Mouse (Mus musculus) heart, postnatal 0 days (tissue): ENCODE measurements at regions not wholly inside any gene's neighbourhood (a gene's known extent, or its start where the extent isn't known, plus 50 kb on each side); places are given as distances from the start of the nearest gene placed in this dataset.

Source experiments
- ATAC-seq: fragments of 200-750 bp; cut with Nextera tagmentation; 2 replicates; pipeline ENCODE4 v1.8.0; 2017; ENCODE audit warnings: low read depth, moderate number of reproducible peaks, moderate library complexity; ENCODE audit not compliant: insufficient read depth
- DNase-seq: peaks from one replicate; pipeline ENCODE4 v3.0.0-alpha.2; 2016; ENCODE audit warnings: low spot score
- H3K27ac ChIP-seq: fragments of 300-500 bp; sonication (generic); 2 replicates; pipeline ENCODE4 v1.5.1; 2014; ENCODE audit warnings: low read depth, mild to moderate bottlenecking
- H3K27me3 ChIP-seq: fragments of 300-500 bp; sonication (generic); 2 replicates; pipeline ENCODE4 v1.6.1; 2014; ENCODE audit warnings: low read length, mixed read lengths; ENCODE audit not compliant: control insufficient read depth, insufficient read depth
- H3K36me3 ChIP-seq: fragments of 300-500 bp; sonication (generic); replicated peaks from 2 replicates; pipeline ENCODE4 v1.6.1; 2014; ENCODE audit warnings: low read length, mixed read lengths; ENCODE audit not compliant: control insufficient read depth, insufficient read depth
- H3K4me1 ChIP-seq: fragments of 300-500 bp; sonication (generic); 2 replicates; pipeline ENCODE4 v1.6.1; 2014; ENCODE audit warnings: antibody characterized with exemption; ENCODE audit not compliant: control insufficient read depth, insufficient read depth
- H3K4me2 ChIP-seq: fragments of 300-500 bp; sonication (generic); 2 replicates; pipeline ENCODE4 v1.6.1; 2014; ENCODE audit warnings: low read depth, mild to moderate bottlenecking, low read length, moderate library complexity
- H3K4me3 ChIP-seq: fragments of 300-500 bp; sonication (generic); 2 replicates; pipeline ENCODE4 v1.5.1; 2014; ENCODE audit warnings: low read depth, low read length
- H3K9ac ChIP-seq: fragments of 300-500 bp; sonication (generic); replicated peaks from 2 replicates; pipeline ENCODE4 v1.6.1; 2014; ENCODE audit warnings: low read depth, low read length, mixed read lengths
- H3K9me3 ChIP-seq: fragments of 300-500 bp; sonication (generic); replicated peaks from 2 replicates; pipeline ENCODE4 v1.6.1; 2016; ENCODE audit warnings: low read length; ENCODE audit not compliant: control insufficient read depth
- CTCF ChIP-seq: IDR thresholded peaks from 2 replicates; pipeline ENCODE4 v1.5.1; 2016; ENCODE audit warnings: antibody characterized with exemption, control low read depth, low read depth
- EP300 ChIP-seq: IDR thresholded peaks from 2 replicates; pipeline ENCODE4 v1.6.1; 2016; ENCODE audit warnings: antibody characterized with exemption, low read depth
- WGBS: fragments of 180-500 bp; shearing (Covaris S2); extraction: QIAGEN DNeasy Blood & Tissue Kit; methylation state at CpG from one replicate; pipeline ENCODE4 v1.1.7; 2014; 5-methylcytosine and 5-hydroxymethylcytosine counted together

- no peak overlapping the region for H3K27ac ChIP-seq
- no peaks in the 10 kb centered on the region for H3K4me1 ChIP-seq
- no peaks in the 10 kb centered on the region for H3K36me3 ChIP-seq
- ATAC-seq (no peak), DNase-seq (peak; percentile 55)
- H3K9ac ChIP-seq: no peak overlapping the region
- no peaks in the 10 kb centered on the region for H3K9me3 ChIP-seq
- peaks cover 17% of the 10 kb centered on the region; the same call in 1 of the 2 replicates for H3K27me3 ChIP-seq
- TF ChIP-seq CTCF: peak; percentile 90
- TF ChIP-seq EP300: no peak
- 14% methylated on average over 11 of the region's 11 CpGs for WGBS
- no peak overlapping the region for H3K4me2 ChIP-seq
- H3K4me3 ChIP-seq: no peak overlapping the region
Observed at GRCm38 (mm10) chr11:63404719-63405118, 275.9 kb downstream of the Pmp22 start.

DNA sequence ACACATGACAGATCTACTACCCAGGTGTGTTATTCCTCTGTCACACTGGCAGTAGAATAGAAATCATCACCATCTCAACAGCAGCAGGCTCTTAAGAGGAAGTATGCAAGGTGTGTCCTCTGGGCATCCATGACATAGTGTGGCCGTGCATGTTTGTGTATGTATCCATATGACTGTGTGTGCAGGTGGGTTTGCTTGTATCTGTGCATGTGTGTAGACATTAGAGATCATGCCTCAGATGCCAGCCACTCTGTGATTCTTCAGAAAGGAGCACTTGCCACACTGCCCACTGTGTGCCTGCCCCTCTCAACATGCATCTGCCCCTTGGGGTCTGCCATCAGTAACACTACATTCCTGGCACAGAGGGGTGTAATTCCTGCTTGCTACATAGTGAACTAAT is 280.6 kb downstream of the Pmp22 start:
- H3K9ac ChIP-seq: no peak overlapping the region
- TF ChIP-seq EP300: no peak
- TF ChIP-seq CTCF: no peak
- H3K9me3 ChIP-seq: no peaks in the 10 kb centered on the region
- WGBS: 76% methylated on average over 1 of the region's 1 CpGs
- no peak overlapping the region for H3K27ac ChIP-seq
- no peaks in the 10 kb centered on the region for H3K36me3 ChIP-seq
- ATAC-seq (no peak), DNase-seq (no peak)
- no peaks in the 10 kb centered on the region for H3K4me1 ChIP-seq
- H3K27me3 ChIP-seq: peaks cover 11% of the 10 kb centered on the region; the same call in 1 of the 2 replicates
- no peak overlapping the region for H3K4me2 ChIP-seq
- H3K4me3 ChIP-seq: no peak overlapping the region

- TF ChIP-seq EP300: no peak
- no peak for TF ChIP-seq CTCF
- no peak for ATAC-seq
Observed at GRCm38 (mm10) chr11:63410921-63411320, 282.1 kb downstream of the Pmp22 start.

DNA sequence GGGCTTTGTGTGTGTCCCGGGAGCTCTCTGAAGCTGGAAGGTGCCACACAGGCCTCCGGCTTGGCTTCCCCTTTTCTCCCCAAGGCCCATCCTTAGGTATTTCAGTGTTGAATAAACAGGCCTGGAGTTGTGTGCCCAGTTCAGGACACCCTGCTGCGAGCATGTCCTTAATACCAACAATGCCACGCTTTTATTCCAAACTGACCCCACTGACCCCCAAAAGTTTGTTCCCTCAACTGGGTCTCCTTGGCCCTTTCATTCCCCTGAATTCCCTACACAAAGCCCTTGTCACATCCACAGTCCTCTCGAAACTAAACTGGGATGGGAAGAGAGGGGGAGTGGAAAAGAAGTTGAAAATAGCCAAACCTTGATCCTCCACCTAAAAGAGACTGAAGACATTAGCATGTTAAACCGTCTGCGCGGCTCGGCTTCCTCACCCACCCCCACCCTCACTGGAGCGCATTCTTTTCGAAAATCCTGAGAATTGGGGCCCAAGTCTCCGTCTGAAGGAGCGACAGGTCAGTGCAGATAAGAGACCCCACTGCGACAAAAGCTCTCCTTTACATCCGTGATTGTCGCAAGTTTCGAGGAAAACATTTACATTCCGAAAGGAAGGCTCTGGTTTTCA is 283.7 kb downstream of the Pmp22 start:
- DNase-seq: no peak
- no peak for ATAC-seq
- Histone ChIP-seq H3K36me3 (no peaks in the 10 kb centered on the region), H3K4me3 (peak overlapping the region; percentile 28), H3K27ac (no peak overlapping the region), H3K9me3 (no peaks in the 10 kb centered on the region), H3K9ac (no peak overlapping the region), H3K27me3 (no peaks in the 10 kb centered on the region), H3K4me2 (peak overlapping the region; percentile 60), H3K4me1 (no peaks in the 10 kb centered on the region)
- WGBS: 18% methylated on average over 18 of the region's 18 CpGs
- TF ChIP-seq CTCF (no peak), EP300 (no peak)

More at GRCm38 (mm10) chr11:63410921-63411320, 282.1 kb downstream of the Pmp22 start:
- Histone ChIP-seq H3K27ac (no peak overlapping the region), H3K36me3 (no peaks in the 10 kb centered on the region), H3K9me3 (no peaks in the 10 kb centered on the region), H3K4me2 (no peak overlapping the region), H3K27me3 (peaks cover 5% of the 10 kb centered on the region; the same call in 1 of the 2 replicates), H3K4me3 (no peak overlapping the region), H3K9ac (no peak overlapping the region), H3K4me1 (no peaks in the 10 kb centered on the region)
- DNase-seq: no peak
- WGBS: 94% methylated on average over 4 of the region's 4 CpGs

DNA sequence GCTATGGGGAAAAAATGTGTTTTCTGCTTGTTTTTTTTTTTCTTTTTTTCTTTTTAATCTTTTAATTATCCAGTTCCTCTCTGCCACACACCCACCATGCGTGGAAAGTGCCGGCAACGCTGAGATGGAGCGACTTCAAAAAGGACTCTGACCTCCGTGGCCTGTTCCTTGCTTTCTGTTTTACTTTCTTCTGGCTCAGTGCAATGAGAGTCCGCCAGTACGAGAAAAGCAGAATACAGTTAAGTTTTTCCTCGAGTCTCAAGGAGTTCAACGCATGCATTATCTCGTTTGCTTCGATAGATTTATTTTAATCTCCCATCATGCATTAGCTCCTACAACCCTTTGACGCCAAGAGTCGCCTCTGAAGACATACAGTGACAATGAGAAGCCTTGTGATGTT is 284.3 kb downstream of the Pmp22 start:
- TF ChIP-seq CTCF: no peak
- TF ChIP-seq EP300: no peak
- Histone ChIP-seq H3K4me1 (no peaks in the 10 kb centered on the region), H3K27me3 (no peaks in the 10 kb centered on the region), H3K9me3 (no peaks in the 10 kb centered on the region), H3K27ac (no peak overlapping the region), H3K36me3 (no peaks in the 10 kb centered on the region), H3K4me2 (peak overlapping the region; percentile 60), H3K9ac (no peak overlapping the region), H3K4me3 (peak overlapping the region; percentile 28)
- DNase-seq (no peak), ATAC-seq (no peak)
- 26% methylated on average over 13 of the region's 13 CpGs for WGBS

DNA sequence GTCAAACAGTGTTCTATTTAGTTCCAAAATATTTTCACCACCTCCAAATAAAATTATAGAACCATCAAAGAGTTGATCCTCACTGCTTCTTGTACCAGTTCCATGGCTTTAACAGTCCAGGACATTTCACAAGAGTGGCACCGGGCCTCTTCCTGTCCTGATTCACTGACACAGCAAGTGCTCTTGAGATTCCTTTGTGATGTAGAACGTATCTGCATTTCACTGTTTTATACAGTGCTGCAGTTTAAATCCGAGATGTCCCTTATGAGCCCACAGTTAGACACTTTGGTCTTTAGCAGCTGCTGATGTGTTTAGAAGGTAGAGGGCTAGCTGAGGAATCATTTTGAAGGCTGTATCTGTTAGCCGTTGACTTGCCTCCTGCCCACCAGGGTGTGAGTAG is 284.8 kb downstream of the Pmp22 start:
- Histone ChIP-seq H3K36me3 (no peaks in the 10 kb centered on the region), H3K27ac (no peak overlapping the region), H3K9me3 (no peaks in the 10 kb centered on the region), H3K27me3 (no peaks in the 10 kb centered on the region), H3K4me1 (peaks cover 5% of the 10 kb centered on the region; the same call in 1 of the 2 replicates), H3K9ac (no peak overlapping the region), H3K4me2 (no peak overlapping the region), H3K4me3 (no peak overlapping the region)
- 70% methylated on average over 4 of the region's 4 CpGs for WGBS
- DNase-seq (no peak), ATAC-seq (no peak)
- TF ChIP-seq CTCF (no peak), EP300 (no peak)
